9 mouse cellular contexts compared by ENCODE assay signal in genomic region chr4:64200151-64200807, GRCm38 (mm10).
A peak's percentile ranks its signal among the peaks of the same experiment; 100 is the strongest.
DNase-seq lines count a peak whose midpoint lies in the region; ATAC-seq and TF ChIP-seq lines count a peak whose summit lies in the region.
"Had no signal": no experiment of that assay in that cellular context is flagged by ENCODE, and none has a peak within 500 bp of the region (broad histone marks: within the 10 kb centered on the region; RNA-seq: fewer than 3 reads in every experiment).

No protein-coding gene starts in this region.

- no peak for ATAC-seq in intestine, embryonic 16.5 days
- ATAC-seq in intestine, postnatal 0 days, result no peak
- peak; percentile 94 for ATAC-seq in cerebellum, adult (ENCODE audit: insufficient number of reproducible peaks, low FRiP score, low TSS enrichment)
- ATAC-seq in liver, embryonic 12.5 days, result no peak
- ATAC-seq in activated CD4-positive, CD25-positive, alpha-beta regulatory T cell, adult 4 months, result no peak

- WGBS in intestine, embryonic 16.5 days, result 48% methylated on average over 3 of the region's 3 CpGs
- WGBS in intestine, postnatal 0 days, result 45% methylated on average over 3 of the region's 3 CpGs
- WGBS in liver, embryonic 12.5 days (ENCODE audit: insufficient replicate concordance), result 70% methylated on average over 3 of the region's 3 CpGs

- H3K9ac ChIP-seq in intestine, embryonic 16.5 days (ENCODE audit: low read depth, low read length), result no peak overlapping the region
- no peak overlapping the region for H3K9ac ChIP-seq in intestine, postnatal 0 days (ENCODE audit: low read depth, low read length)
- H3K9ac ChIP-seq in liver, embryonic 12.5 days, result no peak overlapping the region
- H3K9ac ChIP-seq: midbrain, embryonic 12.5 days had no signal

- H3K4me3 ChIP-seq in intestine, embryonic 16.5 days (ENCODE audit: low read length), result no peak overlapping the region
- H3K4me3 ChIP-seq in intestine, postnatal 0 days (ENCODE audit: low read depth, low read length), result no peak overlapping the region
- no peak overlapping the region for H3K4me3 ChIP-seq in liver, embryonic 12.5 days
- H3K4me3 ChIP-seq: midbrain, embryonic 12.5 days had no signal

- no peaks in the 10 kb centered on the region for H3K9me3 ChIP-seq in intestine, embryonic 16.5 days (ENCODE audit: control insufficient read depth, low read length)
- 0 out of 2 replicates have a peak, but pooled peaks cover under 1% of the 10 kb centered on the region for H3K9me3 ChIP-seq in intestine, postnatal 0 days (ENCODE audit: control insufficient read depth)
- H3K9me3 ChIP-seq in liver, embryonic 12.5 days (replicated peaks), result no peaks in the 10 kb centered on the region
- H3K9me3 ChIP-seq: midbrain, embryonic 12.5 days had no signal

- DNase-seq in cerebellum, postnatal 4 days (ENCODE audit: low spot score in 2 of 2), result peak; percentile 48 to 82
- DNase-seq in layer of hippocampus, adult 9-10 months (ENCODE audit: low spot score), result peak; percentile 17
- peak; percentile 60 for DNase-seq in right cerebral cortex, postnatal 14 days

- no peaks in the 10 kb centered on the region for H3K36me3 ChIP-seq in intestine, embryonic 16.5 days (ENCODE audit: control insufficient read depth, insufficient read depth, low read length)
- H3K36me3 ChIP-seq in intestine, postnatal 0 days (ENCODE audit: control insufficient read depth, insufficient read depth), result no peaks in the 10 kb centered on the region
- H3K36me3 ChIP-seq in liver, embryonic 12.5 days, result no peaks in the 10 kb centered on the region
- H3K36me3 ChIP-seq: midbrain, embryonic 12.5 days had no signal

- no peak for TF ChIP-seq CTCF in intestine, postnatal 0 days (IDR thresholded peaks at IDR 0.05; ENCODE audit: low read depth)

- no peak overlapping the region for H3K4me2 ChIP-seq in intestine, embryonic 16.5 days (ENCODE audit: low read depth, low read length)
- H3K4me2 ChIP-seq in intestine, postnatal 0 days (replicated peaks; ENCODE audit: low read depth), result no peak overlapping the region
- no peak overlapping the region for H3K4me2 ChIP-seq in liver, embryonic 12.5 days
- H3K4me2 ChIP-seq: midbrain, embryonic 12.5 days had no signal

- H3K27ac ChIP-seq in intestine, embryonic 16.5 days (ENCODE audit: low read length), result peak overlapping the region; percentile 31
- no peak overlapping the region for H3K27ac ChIP-seq in intestine, postnatal 0 days (ENCODE audit: low read depth, low read length)
- no peak overlapping the region for H3K27ac ChIP-seq in liver, embryonic 12.5 days
- H3K27ac ChIP-seq: midbrain, embryonic 12.5 days had no signal

- H3K4me1 ChIP-seq in intestine, embryonic 16.5 days (ENCODE audit: control insufficient read depth, insufficient read depth, low read length), result no peaks in the 10 kb centered on the region
- H3K4me1 ChIP-seq in intestine, postnatal 0 days (replicated peaks; ENCODE audit: control insufficient read depth, insufficient read depth, low read length), result no peaks in the 10 kb centered on the region
- H3K4me1 ChIP-seq in liver, embryonic 12.5 days, result no peaks in the 10 kb centered on the region
- H3K4me1 ChIP-seq: midbrain, embryonic 12.5 days had no signal

- H3K27me3 ChIP-seq in intestine, embryonic 16.5 days (replicated peaks; ENCODE audit: control insufficient read depth, insufficient read depth, low read length), result no peaks in the 10 kb centered on the region
- no peaks in the 10 kb centered on the region for H3K27me3 ChIP-seq in intestine, postnatal 0 days (replicated peaks; ENCODE audit: control insufficient read depth, insufficient read depth, low read length)
- H3K27me3 ChIP-seq in liver, embryonic 12.5 days (replicated peaks), result no peaks in the 10 kb centered on the region
- H3K27me3 ChIP-seq: midbrain, embryonic 12.5 days had no signal
